Mouse (Mus musculus): ENCODE data around the gene Dctpp1.

DNA sequence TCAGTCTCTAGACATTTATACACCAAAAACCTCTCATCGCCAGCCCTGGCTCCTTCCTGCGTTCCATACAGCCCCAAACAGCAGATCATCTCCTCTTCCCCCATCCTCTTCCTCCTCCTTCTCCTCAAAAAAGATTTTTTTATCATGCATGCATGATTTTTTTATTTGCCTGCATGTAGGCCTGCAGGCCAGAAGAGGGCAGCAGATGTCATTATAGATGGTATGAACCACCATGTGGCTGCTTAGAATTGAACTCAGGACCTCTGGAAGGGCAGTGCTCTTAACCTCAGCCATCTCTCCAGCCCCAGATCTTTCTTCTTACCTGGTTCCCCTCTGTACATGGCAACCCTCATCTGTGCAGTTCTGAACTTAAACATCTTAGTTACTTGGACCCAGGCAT, 8.1 kb downstream of the Dctpp1 start:
- TF ChIP-seq POLR2A (IDR thresholded peaks at IDR 0.05; ENCODE audit: low read depth, low read length) (no peak), CTCF (IDR thresholded peaks at IDR 0.05; ENCODE audit: extremely low read depth, insufficient read length, insufficient replicate concordance, low read depth, low read length) (peak; percentile 50; the same call in 1 of the 2 replicates)
